Mouse (Mus musculus): ENCODE measurements at regions not wholly inside any gene's neighbourhood (a gene's known extent, or its start where the extent isn't known, plus 50 kb on each side); places are given as distances from the start of the nearest gene placed in this dataset.

GRCm38 (mm10) chr4:29182494-29182893 is 369.6 kb downstream of the Epha7 start:
- Histone ChIP-seq H3K9ac (ENCODE audit: low read length) (no peak overlapping the region), H3K36me3 (ENCODE audit: control insufficient read depth, insufficient read depth, low read length) (no peaks in the 10 kb centered on the region), H3K4me1 (ENCODE audit: control insufficient read depth, insufficient read depth, low read length) (no peaks in the 10 kb centered on the region), H3K27me3 (ENCODE audit: control insufficient read depth, insufficient read depth, low read length) (no peaks in the 10 kb centered on the region), H3K4me2 (ENCODE audit: low read depth) (no peak overlapping the region), H3K27ac (ENCODE audit: low read depth, low read length) (no peak overlapping the region), H3K4me3 (ENCODE audit: low read depth, low read length) (no peak overlapping the region), H3K9me3 (ENCODE audit: control insufficient read depth, low read length) (no peaks in the 10 kb centered on the region)
- DNase-seq (ENCODE audit: low spot score) (no peak), ATAC-seq (ENCODE audit: insufficient read depth, low FRiP score, low TSS enrichment) (no peak)
- WGBS: 80% methylated on average over 2 of the region's 2 CpGs

DNA sequence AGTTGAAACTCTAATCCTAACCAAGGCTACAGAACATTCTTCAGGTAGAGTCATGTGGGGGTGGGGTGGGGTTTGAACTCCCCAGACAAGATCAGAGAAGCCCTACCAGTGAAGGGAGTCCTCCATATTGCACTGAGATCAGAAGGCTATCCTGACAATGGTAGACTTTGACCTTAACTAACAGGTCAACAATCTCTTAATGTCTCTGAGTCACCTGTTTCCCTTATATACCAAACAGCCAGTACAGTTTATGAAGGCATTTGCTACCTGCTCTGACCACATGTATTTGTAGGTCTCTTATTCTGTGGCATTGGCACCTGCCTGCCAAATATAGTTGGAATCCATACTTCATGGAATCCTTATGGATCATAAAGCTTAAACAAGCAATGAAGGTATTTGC is 370.5 kb downstream of the Epha7 start:
- no peaks in the 10 kb centered on the region for H3K27me3 ChIP-seq (ENCODE audit: control insufficient read depth, insufficient read depth, low read length)
- no peak overlapping the region for H3K4me3 ChIP-seq (ENCODE audit: low read depth, low read length)
- no peak overlapping the region for H3K4me2 ChIP-seq (ENCODE audit: low read depth)
- ATAC-seq (ENCODE audit: insufficient read depth, low FRiP score, low TSS enrichment) (no peak), DNase-seq (ENCODE audit: low spot score) (no peak)
- H3K9ac ChIP-seq (ENCODE audit: low read length): no peak overlapping the region
- no peak overlapping the region for H3K27ac ChIP-seq (ENCODE audit: low read depth, low read length)
- H3K9me3 ChIP-seq (ENCODE audit: control insufficient read depth, low read length): no peaks in the 10 kb centered on the region
- no peaks in the 10 kb centered on the region for H3K4me1 ChIP-seq (ENCODE audit: control insufficient read depth, insufficient read depth, low read length)
- no peaks in the 10 kb centered on the region for H3K36me3 ChIP-seq (ENCODE audit: control insufficient read depth, insufficient read depth, low read length)

DNA sequence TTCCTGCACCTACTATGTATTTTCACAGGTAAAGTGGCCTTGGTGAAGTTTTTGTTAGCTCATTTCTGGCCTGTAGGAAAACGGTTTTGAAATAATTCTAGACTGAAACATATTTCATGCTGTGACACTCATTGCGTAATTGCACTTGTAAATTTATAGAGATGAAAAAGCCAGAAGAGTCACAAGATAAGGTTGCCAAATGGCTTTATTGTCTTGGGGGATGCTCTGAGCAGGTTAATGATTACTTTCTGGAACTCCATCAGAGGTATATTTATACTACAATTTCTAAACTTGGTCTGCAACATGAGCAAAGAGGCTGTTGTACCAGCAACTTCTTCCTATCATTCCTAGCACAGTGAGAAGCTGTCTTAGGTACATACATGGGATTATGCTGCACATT is 370.9 kb downstream of the Epha7 start:
- 91% methylated on average over 2 of the region's 2 CpGs for WGBS
- no peak overlapping the region for H3K4me3 ChIP-seq (ENCODE audit: low read depth, low read length)
- no peak for DNase-seq (ENCODE audit: low spot score)
- ATAC-seq (ENCODE audit: insufficient read depth, low FRiP score, low TSS enrichment): no peak
- H3K4me1 ChIP-seq (ENCODE audit: control insufficient read depth, insufficient read depth, low read length): no peaks in the 10 kb centered on the region
- no peak overlapping the region for H3K9ac ChIP-seq (ENCODE audit: low read length)
- H3K36me3 ChIP-seq (ENCODE audit: control insufficient read depth, insufficient read depth, low read length): no peaks in the 10 kb centered on the region
- no peaks in the 10 kb centered on the region for H3K27me3 ChIP-seq (ENCODE audit: control insufficient read depth, insufficient read depth, low read length)
- H3K4me2 ChIP-seq (ENCODE audit: low read depth): no peak overlapping the region
- no peak overlapping the region for H3K27ac ChIP-seq (ENCODE audit: low read depth, low read length)
- no peaks in the 10 kb centered on the region for H3K9me3 ChIP-seq (ENCODE audit: control insufficient read depth, low read length)

GRCm38 (mm10) chr4:29200976-29201375 is 388.0 kb downstream of the Epha7 start:
- no peaks in the 10 kb centered on the region for H3K36me3 ChIP-seq (ENCODE audit: control insufficient read depth, insufficient read depth, low read length)
- no peak overlapping the region for H3K4me2 ChIP-seq (ENCODE audit: low read depth)
- no peak for DNase-seq (ENCODE audit: low spot score)
- H3K27ac ChIP-seq (ENCODE audit: low read depth, low read length): no peak overlapping the region
- H3K9ac ChIP-seq (ENCODE audit: low read length): no peak overlapping the region
- H3K4me3 ChIP-seq (ENCODE audit: low read depth, low read length): no peak overlapping the region
- ATAC-seq (ENCODE audit: insufficient read depth, low FRiP score, low TSS enrichment): no peak
- no peaks in the 10 kb centered on the region for H3K9me3 ChIP-seq (ENCODE audit: control insufficient read depth, low read length)
- H3K27me3 ChIP-seq (ENCODE audit: control insufficient read depth, insufficient read depth, low read length): no peaks in the 10 kb centered on the region
- H3K4me1 ChIP-seq (ENCODE audit: control insufficient read depth, insufficient read depth, low read length): no peaks in the 10 kb centered on the region

Measured in neural tube, embryonic 11.5 days (tissue).